Mouse (Mus musculus) testis, adult 10 weeks (tissue): Measurements from ENCODE around the gene Ctla2a. TPM values are rescaled to one million over a fixed set of nuclear protein-coding genes. Genes with fewer than 3 reads are reported as not detected.

Experiments
- polyA plus RNA-seq: library from polyadenylated mRNA; stranded (reverse); fragments of 350-450 nt; fragmentation: Illumina TruSeq; extraction: RNeasy Lipid Tissue Mini Kit (QIAGEN cat#74804); gene quantifications from one replicate; pipeline ENCODE4 v1.2.3, GENCODE M21; 2014; ENCODE audit warnings: low read depth, low replicate concordance

Ctla2a gene
- polyA plus RNA-seq = 1.8 TPM

DNA sequence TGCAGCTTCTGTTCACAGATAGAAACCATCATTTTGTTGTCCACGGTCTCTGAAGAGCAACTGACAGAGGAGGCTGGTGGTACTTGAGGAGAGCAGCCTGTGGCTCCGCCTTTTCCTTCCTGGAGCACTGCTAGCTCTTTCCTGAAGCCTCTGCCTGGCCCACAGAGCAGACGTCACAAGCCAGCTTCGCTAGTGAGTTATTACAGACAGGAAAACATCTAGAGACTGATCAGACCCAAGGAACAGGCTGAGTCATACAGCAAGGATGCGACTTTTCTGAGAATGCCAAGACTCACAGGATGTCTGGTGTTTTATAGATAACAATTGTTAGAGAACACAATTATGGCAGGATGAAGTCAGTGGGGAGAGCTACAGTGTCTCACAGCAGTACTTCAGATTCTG lies at the start of gene Ctla2a, which contains the start of gene Gm49391:
Gene Ctla2a (minus strand): TSS at position 126 of the 402 bp plus-strand sequence.
Gene Gm49391 (minus strand): TSS at position 72 of the 402 bp plus-strand sequence.

DNA sequence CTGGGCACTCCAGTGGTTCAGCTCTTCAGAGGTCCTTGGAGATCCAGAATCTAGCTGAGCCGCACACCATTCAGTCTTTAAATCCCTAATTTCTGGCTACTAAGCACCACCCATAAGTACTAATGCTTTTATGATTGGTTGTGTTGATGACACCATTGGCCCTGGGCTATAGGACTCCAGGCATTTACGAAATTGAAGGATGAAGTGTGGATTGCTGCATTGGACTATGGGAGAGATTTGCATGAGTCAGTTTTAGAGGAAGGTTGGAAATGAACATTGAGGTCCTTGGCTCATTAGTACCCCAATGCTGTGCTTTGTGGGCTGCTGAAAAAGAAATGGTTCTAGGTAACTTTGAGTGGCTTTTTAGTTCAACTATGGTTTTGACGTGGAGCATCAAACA lies 5.5 kb upstream of the Ctla2a start, which contains the start of gene Tpbpa:
Gene Tpbpa (minus strand): TSS at position 101 of the 400 bp plus-strand sequence.

DNA sequence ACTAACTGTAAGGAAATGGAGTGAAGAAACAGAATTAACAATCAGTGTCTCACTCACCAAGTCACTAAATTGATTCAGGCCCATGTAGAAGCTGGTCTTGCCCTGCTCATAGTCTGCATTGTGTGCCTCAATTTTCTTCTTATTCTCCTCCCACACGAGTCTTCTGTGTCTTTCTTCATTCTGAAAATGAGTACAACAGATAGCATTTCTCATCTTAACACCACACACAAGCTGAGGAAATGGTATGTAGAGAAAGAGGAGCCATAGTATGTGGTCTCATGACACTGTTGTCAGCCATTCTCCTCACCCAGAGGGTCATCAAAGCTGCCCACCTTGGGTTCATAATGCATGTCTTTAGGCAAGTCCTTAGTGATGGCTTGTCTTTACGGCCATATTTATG lies 935 bp downstream of the Ctla2a start, which contains the start of gene Gm49393:
Gene Gm49393 (minus strand): TSS at position 101 of the 400 bp plus-strand sequence.

DNA sequence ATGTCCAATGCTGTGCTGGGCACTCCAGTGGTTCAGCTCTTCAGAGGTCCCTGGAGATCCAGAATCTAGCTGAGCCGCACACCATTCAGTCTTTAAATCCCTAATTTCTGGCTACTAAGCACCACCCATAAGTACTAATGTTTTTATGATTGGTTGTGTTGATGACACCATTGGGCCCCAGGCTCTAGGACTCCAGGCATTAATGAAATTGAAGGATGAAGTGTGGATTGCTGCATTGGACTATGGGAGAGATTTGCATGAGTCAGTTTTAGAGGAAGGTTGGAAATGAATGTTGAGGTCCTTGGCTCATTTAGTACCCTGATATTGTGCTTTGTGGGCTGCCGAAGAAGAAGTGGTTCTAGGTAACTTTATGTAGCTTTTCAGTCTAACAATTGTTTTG lies 31.6 kb downstream of the Ctla2a start, which contains the start of gene Tpbpb:
Gene Tpbpb (minus strand): TSS at position 101 of the 400 bp plus-strand sequence.

DNA sequence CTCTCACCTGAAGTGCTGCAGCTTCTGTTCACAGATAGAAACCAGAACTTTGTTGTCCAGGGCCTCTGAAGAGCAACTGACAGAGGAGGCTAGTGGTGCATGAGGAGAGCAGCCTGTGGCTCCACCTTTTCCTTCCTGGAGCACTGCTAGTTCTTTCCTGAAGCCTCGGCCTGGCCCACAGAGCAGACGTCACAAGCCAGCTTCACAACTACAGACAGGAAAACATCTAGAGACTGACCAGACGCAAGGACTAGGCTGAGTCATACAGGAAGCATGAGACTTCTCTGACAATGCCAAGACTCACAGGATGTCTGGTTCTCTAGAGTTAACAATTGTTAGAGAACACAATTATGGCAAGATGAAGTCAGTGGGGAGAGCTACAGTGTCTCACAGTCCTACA lies 39.1 kb downstream of the Ctla2a start, which contains the start of gene Ctla2b:
Gene Ctla2b (minus strand): TSS at position 120 of the 400 bp plus-strand sequence.

DNA sequence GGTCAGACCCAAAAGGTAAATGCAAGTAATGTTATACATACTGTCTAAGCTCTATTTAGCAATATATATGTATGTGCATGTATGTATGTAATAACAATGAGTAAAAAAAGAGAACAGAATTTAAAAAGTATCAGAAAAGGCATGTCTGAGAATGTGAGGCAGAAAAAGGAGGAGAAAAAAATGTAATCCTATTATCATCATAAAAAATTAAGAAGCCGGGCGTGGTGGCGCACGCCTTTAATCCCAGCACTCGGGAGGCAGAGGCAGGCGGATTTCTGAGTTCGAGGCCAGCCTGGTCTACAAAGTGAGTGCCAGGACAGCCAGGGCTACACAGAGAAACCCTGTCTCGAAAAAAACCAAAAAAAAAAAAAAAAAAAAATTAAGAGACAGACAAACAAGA lies 39.6 kb downstream of the Ctla2a start, which contains the start of gene Gm49392:
Gene Gm49392 (minus strand): TSS at position 101 of the 400 bp plus-strand sequence.

Other genes starting within 250 kb of the Ctla2a start
- not detected for gene BC051665, start 150.3 kb downstream of the Ctla2a start, polyA plus RNA-seq
- not detected for gene Ctsll3, start 133.8 kb downstream of the Ctla2a start, polyA plus RNA-seq
- 1.4 TPM for gene 4930486L24Rik, start 72.2 kb downstream of the Ctla2a start, polyA plus RNA-seq
- gene Gm49392, start 39.7 kb downstream of the Ctla2a start, polyA plus RNA-seq = not detected
- gene Ctla2b, start 39.2 kb downstream of the Ctla2a start, polyA plus RNA-seq = 0.55 TPM
- gene Tpbpb, start 31.7 kb downstream of the Ctla2a start, polyA plus RNA-seq = not detected
- gene Gm49393, start 1.0 kb downstream of the Ctla2a start, polyA plus RNA-seq = 3.8 TPM
- gene Gm49391, start 54 bp downstream of the Ctla2a start, polyA plus RNA-seq = 1.3 TPM
- not detected for gene Tpbpa, start 5.4 kb upstream of the Ctla2a start, polyA plus RNA-seq
- not detected for gene Ctsj, start 69.3 kb upstream of the Ctla2a start, polyA plus RNA-seq
- not detected for gene Ctsq, start 104.0 kb upstream of the Ctla2a start, polyA plus RNA-seq
- gene Ctsr, start 227.6 kb upstream of the Ctla2a start, polyA plus RNA-seq = not detected